Mouse (Mus musculus) olfactory bulb, adult 2 months (tissue): Measurements from ENCODE around the gene Zfp654.

Source experiments
- CTCF ChIP-seq: fragments of 200-500 bp; IDR thresholded peaks from 2 replicates; pipeline ENCODE4 v1.5.1; 2012; ENCODE audit warnings: low read depth, mild to moderate bottlenecking, low read length, moderate library complexity; ENCODE audit not compliant: insufficient read depth
- POLR2A ChIP-seq: fragments of 200-500 bp; IDR thresholded peaks from 2 replicates; pipeline ENCODE4 v1.6.1; 2012; ENCODE audit warnings: mild to moderate bottlenecking, low read depth, low read length, moderate library complexity; ENCODE audit not compliant: insufficient read depth

GRCm38 (mm10) chr16:64803041-64803440, 48.4 kb downstream of the Zfp654 start:
- TF ChIP-seq POLR2A = no peak
- no peak for TF ChIP-seq CTCF
